Mouse (Mus musculus): Measurements from ENCODE around the gene Orai1. TPM values are rescaled to one million over a fixed set of nuclear protein-coding genes. Genes with fewer than 3 reads are reported as not detected.
"Not testable (repeated sequence)": the region's sequence is repeated elsewhere in the genome, so short reads cannot be mapped to it uniquely, and the experiment has no call there.

Orai1 gene
- polyA plus RNA-seq, 1 experiment: 68.0 TPM

GRCm38 (mm10) chr5:123058251-123059102, 43.6 kb downstream of the Orai1 start:
- H3K27me3 ChIP-seq (ENCODE audit: control insufficient read depth, insufficient read depth, low read length): no peaks in the 10 kb centered on the region
- TF ChIP-seq CTCF (IDR thresholded peaks at IDR 0.05; ENCODE audit: control insufficient read depth, insufficient read depth, insufficient replicate concordance, low read depth, low read length) (no peak), POLR2A (IDR thresholded peaks at IDR 0.05; ENCODE audit: control insufficient read depth, low read depth, low read length) (no peak)
- peaks cover 5% of the 10 kb centered on the region for H3K4me1 ChIP-seq (ENCODE audit: control insufficient read depth, insufficient read depth, low read length)
- H3K36me3 ChIP-seq (ENCODE audit: control insufficient read depth, insufficient read depth, low read length): no peaks in the 10 kb centered on the region
- peak overlapping the region; percentile 90 for H3K4me3 ChIP-seq (ENCODE audit: control insufficient read depth, low read depth, low read length)
- peak overlapping the region; percentile 73 for H3K27ac ChIP-seq (ENCODE audit: control insufficient read depth, insufficient read depth, low read depth, low read length)

DNA sequence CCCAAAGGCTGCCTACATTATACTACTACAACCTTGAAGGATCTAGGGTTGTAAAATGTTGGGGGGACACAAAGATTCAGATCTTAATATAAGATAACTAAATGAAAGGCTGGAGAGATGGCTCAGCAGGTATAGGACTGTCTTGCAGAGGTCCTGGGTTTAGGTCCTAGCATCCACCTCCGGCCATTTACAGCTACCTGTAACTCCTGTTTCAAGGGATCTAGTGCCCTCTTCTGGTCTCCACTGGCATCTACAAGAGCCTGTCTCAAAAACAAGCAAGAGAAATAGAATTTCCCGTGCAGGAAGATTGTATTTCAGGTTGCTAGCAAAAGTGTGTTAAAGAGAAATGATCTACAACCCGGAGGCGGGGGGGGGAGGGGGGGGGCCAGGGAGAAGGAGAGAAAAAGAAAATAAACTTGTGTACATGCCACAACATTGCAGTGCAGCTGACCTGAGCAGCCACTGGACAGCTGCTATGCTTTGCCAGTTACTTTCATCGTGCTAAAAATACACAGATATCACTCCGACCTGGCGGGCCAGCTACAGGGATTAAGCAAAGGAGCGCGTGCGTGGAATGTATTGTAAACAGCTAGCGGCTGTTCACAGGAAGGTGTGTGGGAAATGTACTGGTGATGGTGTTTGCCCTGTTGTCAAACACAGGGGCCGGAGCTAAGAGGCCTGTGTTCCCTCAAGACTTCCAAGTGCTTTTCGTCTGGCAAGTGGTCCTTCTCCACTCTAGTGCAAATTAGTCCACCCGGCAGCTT, 45.1 kb downstream of the Orai1 start:
- H3K27me3 ChIP-seq (ENCODE audit: control insufficient read depth, insufficient read depth, low read length): no peaks in the 10 kb centered on the region
- no peak overlapping the region for H3K4me3 ChIP-seq (ENCODE audit: control insufficient read depth, low read depth, low read length)
- peak overlapping the region; percentile 48; the same call in 1 of the 2 replicates for H3K27ac ChIP-seq (ENCODE audit: control insufficient read depth, insufficient read depth, low read depth, low read length)
- TF ChIP-seq CTCF (IDR thresholded peaks at IDR 0.05; ENCODE audit: control insufficient read depth, insufficient read depth, insufficient replicate concordance, low read depth, low read length): no peak
- TF ChIP-seq POLR2A (IDR thresholded peaks at IDR 0.05; ENCODE audit: control insufficient read depth, low read depth, low read length): no peak
- H3K36me3 ChIP-seq (ENCODE audit: control insufficient read depth, insufficient read depth, low read length): no peaks in the 10 kb centered on the region
- H3K4me1 ChIP-seq (ENCODE audit: control insufficient read depth, insufficient read depth, low read length): peaks cover 5% of the 10 kb centered on the region

DNA sequence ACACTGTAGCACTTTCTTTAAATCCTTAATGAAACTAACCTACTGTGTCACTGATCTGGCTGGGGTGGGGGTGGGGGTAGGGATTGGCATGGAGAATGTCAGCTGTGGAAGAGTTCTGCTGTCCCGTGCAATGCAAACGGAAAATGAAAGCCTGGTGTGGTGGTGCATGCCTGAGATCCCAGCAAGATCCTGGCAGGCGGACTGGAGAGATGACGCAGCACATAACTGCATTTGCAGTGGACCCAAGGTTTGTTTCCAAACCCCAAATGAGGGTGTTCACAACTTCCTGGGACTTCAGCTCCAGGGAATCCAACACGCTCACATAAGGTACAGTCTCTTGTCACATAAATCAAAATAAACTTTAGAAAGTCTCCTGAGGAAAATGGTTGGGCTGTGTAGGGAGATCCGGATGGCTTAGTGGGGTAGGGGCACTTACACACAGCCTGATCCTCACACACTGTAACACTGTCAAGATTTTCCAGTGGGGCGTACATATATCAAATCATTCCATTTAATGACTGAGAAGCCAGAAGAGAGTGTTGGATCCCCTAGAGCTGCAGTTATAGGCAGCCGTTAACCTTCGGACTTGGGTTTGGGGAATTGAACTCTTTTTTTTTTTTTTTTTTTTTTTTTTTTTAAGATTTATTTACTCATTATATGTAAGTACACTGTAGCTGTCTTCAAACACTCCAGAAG, 46.0 kb downstream of the Orai1 start:
- H3K27ac ChIP-seq (ENCODE audit: control insufficient read depth, insufficient read depth, low read depth, low read length): no peak overlapping the region; the same call in 1 of the 2 replicates
- no peaks in the 10 kb centered on the region for H3K27me3 ChIP-seq (ENCODE audit: control insufficient read depth, insufficient read depth, low read length)
- no peak overlapping the region for H3K4me3 ChIP-seq (ENCODE audit: control insufficient read depth, low read depth, low read length)
- no peak for TF ChIP-seq POLR2A (IDR thresholded peaks at IDR 0.05; ENCODE audit: control insufficient read depth, low read depth, low read length)
- TF ChIP-seq CTCF (IDR thresholded peaks at IDR 0.05; ENCODE audit: control insufficient read depth, insufficient read depth, insufficient replicate concordance, low read depth, low read length): no peak
- H3K36me3 ChIP-seq (ENCODE audit: control insufficient read depth, insufficient read depth, low read length): no peaks in the 10 kb centered on the region
- H3K4me1 ChIP-seq (ENCODE audit: control insufficient read depth, insufficient read depth, low read length): peaks cover 5% of the 10 kb centered on the region

DNA sequence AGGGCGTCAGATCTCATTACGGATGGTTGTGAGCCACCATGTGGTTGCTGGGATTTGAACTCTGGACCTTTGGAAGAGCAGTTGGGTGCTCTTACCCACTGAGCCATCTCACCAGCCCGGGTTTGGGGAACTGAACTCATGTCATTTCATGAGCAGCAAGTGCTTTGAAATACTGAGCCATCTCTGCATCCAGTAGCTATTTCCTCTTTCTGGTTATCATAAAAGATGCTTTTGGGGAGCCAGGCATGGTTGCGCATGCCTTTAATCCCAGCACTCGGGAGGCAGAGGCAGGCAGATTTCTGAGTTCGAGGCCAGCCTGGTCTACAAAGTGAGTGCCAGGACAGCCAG, 46.5 kb downstream of the Orai1 start:
- H3K27me3 ChIP-seq (ENCODE audit: control insufficient read depth, insufficient read depth, low read length); H3K27ac ChIP-seq (ENCODE audit: control insufficient read depth, insufficient read depth, low read depth, low read length); H3K4me3 ChIP-seq (ENCODE audit: control insufficient read depth, low read depth, low read length); H3K4me1 ChIP-seq (ENCODE audit: control insufficient read depth, insufficient read depth, low read length); H3K36me3 ChIP-seq (ENCODE audit: control insufficient read depth, insufficient read depth, low read length): not testable (repeated sequence)

DNA sequence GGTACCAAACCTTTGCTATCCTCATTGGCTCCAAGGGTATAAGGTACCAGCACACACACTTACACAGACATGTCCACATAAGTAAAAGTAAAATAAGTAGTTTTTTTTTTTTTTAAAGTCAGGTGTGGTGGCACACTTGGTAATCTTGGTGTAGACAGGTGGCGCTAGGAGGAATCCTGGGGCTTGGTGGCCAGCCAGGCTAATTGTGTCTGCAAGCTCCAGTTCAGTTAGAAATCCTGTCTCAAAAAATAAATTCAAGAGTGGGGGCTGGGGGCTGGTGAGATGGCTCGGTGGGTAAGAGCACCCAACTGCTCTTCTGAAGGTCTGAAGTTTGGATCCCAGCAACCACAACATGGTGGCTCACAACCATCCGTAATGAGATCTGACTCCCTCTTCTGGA, 48.3 kb downstream of the Orai1 start:
- TF ChIP-seq CTCF (IDR thresholded peaks at IDR 0.05; ENCODE audit: control insufficient read depth, insufficient read depth, insufficient replicate concordance, low read depth, low read length): no peak
- no peak for TF ChIP-seq POLR2A (IDR thresholded peaks at IDR 0.05; ENCODE audit: control insufficient read depth, low read depth, low read length)
- H3K4me1 ChIP-seq (ENCODE audit: control insufficient read depth, insufficient read depth, low read length): peaks cover 2% of the 10 kb centered on the region
- no peak overlapping the region for H3K27ac ChIP-seq (ENCODE audit: control insufficient read depth, insufficient read depth, low read depth, low read length)
- H3K27me3 ChIP-seq (ENCODE audit: control insufficient read depth, insufficient read depth, low read length): no peaks in the 10 kb centered on the region
- H3K36me3 ChIP-seq (ENCODE audit: control insufficient read depth, insufficient read depth, low read length): no peaks in the 10 kb centered on the region
- H3K4me3 ChIP-seq (ENCODE audit: control insufficient read depth, low read depth, low read length): no peak overlapping the region

DNA sequence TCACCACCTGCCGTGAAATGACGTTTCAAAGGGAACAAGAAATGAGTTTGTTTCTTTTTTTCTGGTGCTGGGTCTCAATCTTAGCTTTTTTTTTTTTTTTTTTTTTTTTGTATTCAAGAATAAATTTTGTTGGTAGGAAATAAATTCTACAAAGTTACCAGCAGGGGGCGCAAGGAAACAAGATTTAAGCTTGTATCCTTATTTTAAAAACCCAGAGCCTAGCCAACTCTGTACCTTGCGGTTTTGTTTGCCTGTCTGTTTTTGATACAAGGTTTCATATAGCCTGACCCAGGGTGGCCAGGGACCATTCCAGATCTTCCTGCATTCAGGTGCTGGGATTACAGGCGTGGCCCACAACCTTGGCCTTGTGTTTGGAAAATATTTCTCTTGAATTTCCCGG, 49.3 kb downstream of the Orai1 start:
- TF ChIP-seq POLR2A (IDR thresholded peaks at IDR 0.05; ENCODE audit: control insufficient read depth, low read depth, low read length) (no peak), CTCF (IDR thresholded peaks at IDR 0.05; ENCODE audit: control insufficient read depth, insufficient read depth, insufficient replicate concordance, low read depth, low read length) (no peak)
- H3K36me3 ChIP-seq (ENCODE audit: control insufficient read depth, insufficient read depth, low read length): no peaks in the 10 kb centered on the region
- no peak overlapping the region for H3K27ac ChIP-seq (ENCODE audit: control insufficient read depth, insufficient read depth, low read depth, low read length)
- no peak overlapping the region for H3K4me3 ChIP-seq (ENCODE audit: control insufficient read depth, low read depth, low read length)
- H3K4me1 ChIP-seq (ENCODE audit: control insufficient read depth, insufficient read depth, low read length): no peaks in the 10 kb centered on the region
- H3K27me3 ChIP-seq (ENCODE audit: control insufficient read depth, insufficient read depth, low read length): no peaks in the 10 kb centered on the region

DNA sequence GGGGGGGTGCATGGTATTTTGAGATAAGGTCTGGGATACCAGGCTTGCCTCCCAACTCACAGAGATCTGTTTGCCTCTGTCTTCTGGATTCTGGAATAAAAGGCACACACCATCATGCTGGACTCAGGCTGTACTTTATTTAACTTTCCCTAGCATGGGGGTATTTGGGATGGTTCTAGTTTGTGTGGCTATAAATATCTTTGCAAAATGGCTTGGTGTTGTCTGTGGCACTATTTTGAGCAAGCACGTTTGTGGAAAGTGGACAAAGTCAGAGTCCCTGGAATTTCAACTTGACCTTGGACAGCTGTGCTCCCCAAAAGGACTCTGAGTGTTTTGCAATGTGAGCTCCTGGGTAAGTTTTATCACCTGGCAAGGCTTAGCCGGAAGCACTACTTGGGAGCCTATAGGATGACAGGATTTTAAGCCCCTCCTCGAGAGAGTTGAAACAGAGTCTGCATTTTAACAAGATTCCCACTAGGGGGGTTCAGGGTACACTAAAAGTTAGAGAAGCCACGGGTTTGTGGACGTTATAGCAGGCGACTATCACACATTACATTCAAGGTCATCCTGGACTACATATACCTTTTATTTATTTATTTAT, 52.6 kb downstream of the Orai1 start:
- H3K4me3 ChIP-seq (ENCODE audit: control insufficient read depth, low read depth, low read length): no peak overlapping the region
- no peaks in the 10 kb centered on the region for H3K36me3 ChIP-seq (ENCODE audit: control insufficient read depth, insufficient read depth, low read length)
- H3K27me3 ChIP-seq (ENCODE audit: control insufficient read depth, insufficient read depth, low read length): no peaks in the 10 kb centered on the region
- no peak for TF ChIP-seq CTCF (IDR thresholded peaks at IDR 0.05; ENCODE audit: control insufficient read depth, insufficient read depth, insufficient replicate concordance, low read depth, low read length)
- H3K4me1 ChIP-seq (ENCODE audit: control insufficient read depth, insufficient read depth, low read length): no peaks in the 10 kb centered on the region
- no peak overlapping the region for H3K27ac ChIP-seq (ENCODE audit: control insufficient read depth, insufficient read depth, low read depth, low read length)
